Mouse (Mus musculus) cerebellum, adult 2 months (tissue): ENCODE measurements around the gene Lrmda.

ENCODE experiments used
- CTCF ChIP-seq: fragments of 200-500 bp; IDR thresholded peaks from 2 replicates; pipeline ENCODE4 v1.5.1; 2011; ENCODE audit warnings: low read depth, mild to moderate bottlenecking, control low read depth, low read length, moderate library complexity, borderline replicate concordance; ENCODE audit not compliant: insufficient read depth
- POLR2A ChIP-seq: fragments of 200-500 bp; IDR thresholded peaks from 2 replicates; pipeline ENCODE4 v1.6.1; 2011; ENCODE audit warnings: low read length, control low read depth, borderline replicate concordance; ENCODE audit not compliant: insufficient read depth

DNA sequence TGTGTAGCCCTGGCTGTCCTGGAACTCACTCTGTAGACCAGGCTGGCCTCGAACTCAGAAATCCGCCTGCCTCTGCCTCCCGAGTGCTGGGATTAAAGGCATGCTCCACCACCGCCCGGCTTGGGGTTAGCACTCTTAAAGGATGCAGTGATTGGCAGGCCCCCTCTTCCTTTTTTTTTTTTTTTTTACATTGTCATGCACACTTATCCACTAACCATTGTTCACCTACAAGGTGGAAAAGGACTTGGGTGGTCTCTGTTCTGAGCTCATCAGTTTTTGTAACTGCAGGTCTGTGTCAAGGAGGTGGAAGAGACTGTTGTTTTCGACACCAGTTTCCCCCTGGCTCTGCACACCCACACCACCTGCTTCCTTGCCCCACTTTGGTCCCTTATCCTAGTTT, 162.0 kb downstream of the Lrmda start:
- TF ChIP-seq POLR2A: no peak
- TF ChIP-seq CTCF: no peak
